Comparison of ENCODE assay signal across 6 mouse cellular contexts in the genomic region with DNA sequence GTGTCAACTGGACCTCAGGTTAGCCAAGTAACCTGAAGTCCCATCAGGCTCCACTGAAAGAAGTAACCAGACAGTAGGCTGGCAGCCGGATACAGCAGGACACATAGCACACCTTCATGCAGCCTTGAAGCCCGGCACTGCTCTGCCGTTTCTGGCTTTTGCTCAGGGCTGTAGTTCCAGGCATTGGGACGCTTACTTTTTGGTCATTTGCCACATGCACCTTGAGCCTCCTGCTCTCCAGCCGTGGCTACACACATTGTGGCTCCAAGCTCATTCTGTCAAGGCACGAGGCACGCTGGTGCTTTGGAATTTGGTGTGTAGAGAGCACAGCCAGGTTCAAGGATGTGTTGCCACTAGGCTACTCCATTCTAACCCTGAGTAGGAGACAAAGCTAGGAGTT. TPM values are rescaled to one million over a fixed set of nuclear protein-coding genes. Genes with fewer than 3 reads are reported as not detected.
"Had no signal": no experiment of that assay in that cellular context is flagged by ENCODE, and none has a peak within 500 bp of the region (broad histone marks: within the 10 kb centered on the region; RNA-seq: fewer than 3 reads in every experiment).

No protein-coding gene starts in this region.

RNA-seq across cellular contexts. Expression of a gene that starts 7.4 kb away (rescaled TPM):
- polyA plus RNA-seq: lung, embryonic 14.5 days; lung, embryonic 16.5 days; midbrain, embryonic 12.5 days; midbrain, embryonic 14.5 days; midbrain, embryonic 16.5 days; myocyte had no signal
